Mouse (Mus musculus) ES-E14 (cell line): Measurements from ENCODE around the gene Olfr1191-ps1. TPM values are rescaled to one million over a fixed set of nuclear protein-coding genes. Genes with fewer than 3 reads are reported as not detected.
"Not testable (repeated sequence)": the region's sequence is repeated elsewhere in the genome, so short reads cannot be mapped to it uniquely, and the experiment has no call there.

Experiments used
- DNase-seq: peaks from one replicate; pipeline ENCODE4 v3.0.0-alpha.2; 2013; ENCODE audit warnings: low read depth, low spot score
- H3K27ac ChIP-seq: 2 replicates; pipeline ENCODE4 v1.5.1; 2012; ENCODE audit warnings: low read depth, mild to moderate bottlenecking, low read length, moderate library complexity, mixed read lengths; ENCODE audit not compliant: poor library complexity, insufficient read depth, severe bottlenecking
- H3K36me3 ChIP-seq: 2 replicates; pipeline ENCODE4 v1.6.1; 2012; ENCODE audit warnings: mild to moderate bottlenecking, low read length, moderate library complexity, mixed read lengths; ENCODE audit not compliant: control insufficient read depth, poor library complexity, insufficient read depth, severe bottlenecking
- H3K4me1 ChIP-seq, 2 experiments: fragments of 150-350 bp in 1 of 2; sonication (generic) in 1 of 2; 2 replicates each; pipeline ENCODE4 v1.6.1; 2012; ENCODE audit warnings: low read length in 2 of 2, mild to moderate bottlenecking in 1 of 2, mixed read lengths in 1 of 2; ENCODE audit not compliant: control insufficient read depth in 2 of 2, insufficient read depth in 2 of 2, poor library complexity in 1 of 2
- H3K4me3 ChIP-seq, 2 experiments: fragments of 150-350 bp in 1 of 2; sonication (generic) in 1 of 2; 2 replicates each; pipeline ENCODE4 v1.5.1; 2012; ENCODE audit warnings: low read length in 2 of 2, low read depth in 1 of 2, mild to moderate bottlenecking in 1 of 2, mixed read lengths in 1 of 2; ENCODE audit not compliant: insufficient read depth in 1 of 2, poor library complexity in 1 of 2, severe bottlenecking in 1 of 2
- H3K9ac ChIP-seq: 2 replicates; pipeline ENCODE4 v1.6.1; 2012; ENCODE audit warnings: low read depth, mild to moderate bottlenecking, low read length, mixed read lengths; ENCODE audit not compliant: poor library complexity, insufficient read depth, severe bottlenecking
- H3K9me3 ChIP-seq: fragments of 150-350 bp; sonication (generic); 2 replicates; pipeline ENCODE4 v1.6.1; 2012; ENCODE audit warnings: low read depth, mild to moderate bottlenecking, low read length; ENCODE audit not compliant: control insufficient read depth, insufficient read depth
- CHD2 ChIP-seq: IDR thresholded peaks from 2 replicates; pipeline ENCODE4 v1.6.1; 2014; ENCODE audit warnings: mild to moderate bottlenecking, low read depth, low read length, inconsistent platforms
- HCFC1 ChIP-seq: IDR thresholded peaks from 2 replicates; pipeline ENCODE4 v1.6.1; 2012; ENCODE audit warnings: low read length, inconsistent platforms, borderline replicate concordance; ENCODE audit not compliant: insufficient read depth
- MAFK ChIP-seq: IDR thresholded peaks from 2 replicates; pipeline ENCODE4 v1.6.1; 2014; ENCODE audit warnings: mild to moderate bottlenecking, low read depth, low read length, inconsistent platforms; ENCODE audit not compliant: insufficient read depth
- ZC3H11A ChIP-seq: IDR thresholded peaks from 2 replicates; pipeline ENCODE4 v1.6.1; 2012; ENCODE audit warnings: low read depth, mild to moderate bottlenecking, inconsistent platforms, low read length, borderline replicate concordance
- ZNF384 ChIP-seq: IDR thresholded peaks from 2 replicates; pipeline ENCODE4 v1.6.1; 2012; ENCODE audit warnings: low read depth, low read length, inconsistent platforms
- in situ Hi-C, 2 experiments: fragments of 600-800 bp; cut with MboI; formaldehyde crosslinking; loops; one replicate each; pipeline ENCODE4 v1.15.1; 2025; ENCODE audit warnings: low sequenced_read_pairs in 2 of 2, inconsistent platforms in 1 of 2; ENCODE audit not compliant: unreplicated experiment in 2 of 2
- total RNA-seq: library from RNA; depleted of rRNA; stranded (reverse); fragments of 300-350 nt; gene quantifications from 2 replicates; pipeline ENCODE4 v1.2.3, GENCODE M21; 2012; rRNA removed

The Olfr1191-ps1 gene
- not detected in 2 replicates for total RNA-seq

GRCm38 (mm10) chr2:88640242-88640641 is at the start of gene Olfr1191-ps1:
Olfr1191-ps1 (plus strand) TSS chr2:88640542.
- in situ Hi-C loops, H3K36me3 ChIP-seq, H3K4me1 ChIP-seq, H3K4me3 ChIP-seq, H3K27ac ChIP-seq, H3K9me3 ChIP-seq, H3K9ac ChIP-seq, DNase-seq: not testable (repeated sequence)

DNA sequence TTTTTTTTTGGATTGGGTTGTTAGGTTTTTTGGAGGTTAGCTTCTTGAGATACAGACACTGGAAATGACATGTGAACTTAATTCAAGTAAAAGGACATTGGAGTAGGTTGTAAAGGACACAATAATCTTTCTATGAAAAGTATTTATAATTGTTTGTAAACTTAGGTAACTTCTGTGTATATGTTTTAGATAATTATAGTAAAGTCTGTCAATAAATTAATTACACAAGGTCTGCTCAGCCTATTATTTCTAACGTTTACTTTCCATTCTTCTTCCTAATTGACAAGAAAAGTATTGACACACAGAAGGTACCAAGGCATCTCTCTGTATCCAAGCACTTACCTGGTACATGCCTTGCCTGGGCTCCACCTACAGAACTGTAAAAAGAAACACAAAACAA is 7.9 kb downstream of the Olfr1191-ps1 start, which contains the start of gene Olfr1192-ps1:
TSS of gene Olfr1192-ps1 (plus strand) at position 301 of the 400 bp plus-strand sequence.
- TF ChIP-seq CHD2 (no peak), ZC3H11A (no peak), MAFK (no peak), HCFC1 (no peak), ZNF384 (no peak)
- in situ Hi-C loops, result no loop called here
- Histone ChIP-seq H3K36me3 (no peaks in the 10 kb centered on the region), H3K9ac (no peak within 1 kb of the TSS), H3K4me3 (no peak within 1 kb of the TSS), H3K9me3 (no peaks in the 10 kb centered on the region), H3K4me1 (no peaks in the 10 kb centered on the region), H3K27ac (no peak within 1 kb of the TSS)
- DNase-seq, result no peak

DNA sequence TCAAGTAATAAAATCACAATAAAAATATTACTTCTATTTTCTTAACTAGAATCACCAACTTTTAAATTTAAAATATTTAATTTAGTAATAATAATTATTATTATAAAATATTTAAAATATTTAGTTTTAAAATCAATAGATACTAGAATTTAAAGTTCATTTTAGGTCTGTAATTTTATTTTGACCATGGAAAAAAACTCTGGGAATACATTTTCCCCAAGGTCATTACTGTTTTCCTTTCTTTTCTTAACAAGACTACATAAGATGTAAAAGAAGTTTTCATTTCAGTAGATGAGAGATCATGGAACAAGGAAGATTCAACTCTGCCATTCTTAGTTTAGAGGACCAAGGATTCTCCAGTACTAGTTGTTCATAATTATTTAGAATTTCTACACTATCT is 35.0 kb downstream of the Olfr1191-ps1 start, which contains the start of gene Olfr1193:
TSS of gene Olfr1193 (plus strand) at position 301 of the 400 bp plus-strand sequence.
- H3K9ac ChIP-seq, in situ Hi-C loops, H3K4me1 ChIP-seq, H3K9me3 ChIP-seq, H3K4me3 ChIP-seq, DNase-seq, H3K27ac ChIP-seq, H3K36me3 ChIP-seq: not testable (repeated sequence)

DNA sequence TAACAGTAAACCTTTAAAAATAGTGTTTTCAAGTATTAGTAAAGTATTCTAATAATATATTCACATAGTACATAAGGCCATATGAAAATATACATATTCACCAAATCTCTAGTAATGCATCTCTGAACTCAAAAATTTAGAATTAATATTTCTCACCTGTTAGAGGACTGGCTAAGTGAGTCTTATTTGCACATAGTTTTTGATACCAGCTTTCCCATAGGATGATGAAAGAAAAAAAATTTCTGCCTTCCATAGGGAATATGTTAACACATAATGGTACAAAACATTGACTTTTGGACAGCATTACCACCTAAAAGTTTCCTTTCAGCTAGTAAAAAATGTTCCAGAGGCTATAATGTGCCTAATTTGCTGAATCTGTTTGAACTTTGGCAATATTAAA is 48.7 kb downstream of the Olfr1191-ps1 start, which contains the start of gene Olfr1195:
TSS of gene Olfr1195 (minus strand) at position 101 of the 400 bp plus-strand sequence.
- Histone ChIP-seq H3K9me3 (no peaks in the 10 kb centered on the region), H3K36me3 (no peaks in the 10 kb centered on the region), H3K9ac (no peak within 1 kb of the TSS), H3K27ac (no peak within 1 kb of the TSS), H3K4me1 (no peaks in the 10 kb centered on the region), H3K4me3 (no peak within 1 kb of the TSS)
- no peak for TF ChIP-seq HCFC1
- TF ChIP-seq ZNF384, result no peak
- TF ChIP-seq CHD2, result no peak
- TF ChIP-seq MAFK, result no peak
- no peak for TF ChIP-seq ZC3H11A
- in situ Hi-C loops, result no loop called here
- no peak for DNase-seq

Other genes starting within 250 kb of the Olfr1191-ps1 start
- gene Olfr1179, start 234.1 kb upstream of the Olfr1191-ps1 start, total RNA-seq, result not detected in 2 replicates
- not detected in 2 replicates for gene Olfr1180, start 221.4 kb upstream of the Olfr1191-ps1 start, total RNA-seq
- not detected in 2 replicates for gene Olfr1181, start 214.4 kb upstream of the Olfr1191-ps1 start, total RNA-seq
- gene Gm13757, start 191.4 kb upstream of the Olfr1191-ps1 start, total RNA-seq, result not detected in 2 replicates
- gene Olfr1183, start 185.7 kb upstream of the Olfr1191-ps1 start, total RNA-seq, result not detected in 2 replicates
- gene Olfr1184, start 156.9 kb upstream of the Olfr1191-ps1 start, total RNA-seq, result not detected in 2 replicates
- not detected in 2 replicates for gene Olfr1185-ps1, start 147.2 kb upstream of the Olfr1191-ps1 start, total RNA-seq
- not detected in 2 replicates for gene Olfr1186, start 122.0 kb upstream of the Olfr1191-ps1 start, total RNA-seq
- gene Olfr1188, start 83.6 kb upstream of the Olfr1191-ps1 start, total RNA-seq, result not detected in 2 replicates
- not detected in 2 replicates for gene Olfr1189, start 54.1 kb upstream of the Olfr1191-ps1 start, total RNA-seq
- gene Olfr1192-ps1, start 8.0 kb downstream of the Olfr1191-ps1 start, total RNA-seq, result not detected in 2 replicates
- not detected in 2 replicates for gene Olfr1193, start 35.1 kb downstream of the Olfr1191-ps1 start, total RNA-seq
- gene Olfr1195, start 48.6 kb downstream of the Olfr1191-ps1 start, total RNA-seq, result not detected in 2 replicates
- 0.09 and 0.11 TPM in 2 replicates for gene Olfr1196, start 64.1 kb downstream of the Olfr1191-ps1 start, total RNA-seq
- not detected in 2 replicates for gene Olfr1197, start 91.8 kb downstream of the Olfr1191-ps1 start, total RNA-seq
- not detected in 2 replicates for gene Olfr1198, start 110.8 kb downstream of the Olfr1191-ps1 start, total RNA-seq
- gene Olfr1199, start 119.9 kb downstream of the Olfr1191-ps1 start, total RNA-seq, result not detected in 2 replicates
- gene Olfr1200, start 129.9 kb downstream of the Olfr1191-ps1 start, total RNA-seq, result not detected in 2 replicates
- not detected in 2 replicates for gene Olfr1201, start 152.5 kb downstream of the Olfr1191-ps1 start, total RNA-seq
- not detected in 2 replicates for gene Olfr1202, start 174.0 kb downstream of the Olfr1191-ps1 start, total RNA-seq
- not detected in 2 replicates for gene Olfr1205, start 189.2 kb downstream of the Olfr1191-ps1 start, total RNA-seq
- gene Olfr1204, start 208.8 kb downstream of the Olfr1191-ps1 start, total RNA-seq, result not detected in 2 replicates
- gene Olfr1206, start 222.7 kb downstream of the Olfr1191-ps1 start, total RNA-seq, result not detected in 2 replicates